18 mouse cellular contexts compared by ENCODE assay signal in the genomic region with DNA sequence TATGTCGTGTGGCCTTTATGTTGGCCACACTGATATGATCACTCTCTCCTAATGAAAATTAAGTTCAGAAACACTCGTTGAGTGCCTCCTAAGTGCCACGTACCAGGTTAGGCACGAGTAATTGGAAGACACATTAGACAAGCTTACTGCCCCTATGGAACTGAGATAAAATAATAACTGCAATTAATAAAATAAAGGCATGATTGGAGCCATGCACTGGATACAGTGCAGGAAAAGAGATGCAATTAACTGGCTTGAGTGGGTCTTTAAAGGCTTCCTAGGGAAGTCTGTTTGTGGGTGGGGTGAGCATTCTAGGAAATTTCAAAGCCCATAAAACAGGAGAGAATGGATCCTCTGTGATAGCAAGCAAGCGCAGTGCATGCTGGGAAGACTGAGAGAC. TPM values are rescaled to one million over a fixed set of nuclear protein-coding genes. Genes with fewer than 3 reads are reported as not detected.
"Had no signal": no experiment of that assay in that cellular context is flagged by ENCODE, and none has a peak within 500 bp of the region (broad histone marks: within the 10 kb centered on the region; RNA-seq: fewer than 3 reads in every experiment).

No protein-coding gene starts in this region.

- H3K4me3 ChIP-seq: liver, embryonic 12.5 days; megakaryocyte, embryonic 14.5 days; midbrain, embryonic 12.5 days; midbrain, embryonic 15.5 days; stomach, embryonic 15.5 days had no signal

- H3K27me3 ChIP-seq: liver, embryonic 12.5 days; megakaryocyte, embryonic 14.5 days; midbrain, embryonic 12.5 days; midbrain, embryonic 15.5 days; stomach, embryonic 15.5 days had no signal

- ATAC-seq: liver, embryonic 12.5 days; midbrain, embryonic 15.5 days had no signal

- H3K27ac ChIP-seq: liver, embryonic 12.5 days; liver, embryonic 14.5 days; macrophage; midbrain, embryonic 12.5 days; midbrain, embryonic 15.5 days; stomach, embryonic 15.5 days; stomach, postnatal 0 days had no signal

- H3K4me2 ChIP-seq: liver, embryonic 12.5 days; lung, embryonic 14.5 days; midbrain, embryonic 12.5 days; midbrain, embryonic 15.5 days; stomach, embryonic 15.5 days had no signal

- H3K9me3 ChIP-seq: liver, embryonic 12.5 days; megakaryocyte, embryonic 14.5 days; midbrain, embryonic 12.5 days; midbrain, embryonic 15.5 days; stomach, embryonic 15.5 days had no signal

- H3K36me3 ChIP-seq: liver, embryonic 12.5 days; midbrain, embryonic 12.5 days; midbrain, embryonic 15.5 days; stomach, embryonic 15.5 days had no signal

- H3K4me1 ChIP-seq: liver, embryonic 12.5 days; megakaryocyte, embryonic 14.5 days; midbrain, embryonic 12.5 days; midbrain, embryonic 15.5 days; stomach, embryonic 15.5 days had no signal

- DNase-seq: lung, adult 18-20 months; lung, embryonic 14.5 days; lung, postnatal 10 days; lung, postnatal 36 days; right cerebral cortex, postnatal 14 days; thymus, adult 2 months; thymus, postnatal 25 days; thymus, postnatal 4 days had no signal

- H3K9ac ChIP-seq: liver, embryonic 12.5 days; liver, embryonic 14.5 days; lung, embryonic 14.5 days; midbrain, embryonic 12.5 days; midbrain, embryonic 15.5 days; stomach, embryonic 15.5 days had no signal

RNA-seq across cellular contexts. Expression of a gene that starts 10.0 kb away (rescaled TPM):
- total RNA-seq: monocyte, adult 5-6 weeks; neutrophil, adult 5-6 weeks had no signal
- polyA plus RNA-seq: macrophage had no signal
